Mouse (Mus musculus) heart, embryonic 11.5 days (tissue): ENCODE results near the gene Vmn2r34. TPM values are rescaled to one million over a fixed set of nuclear protein-coding genes. Genes with fewer than 3 reads are reported as not detected.
"Not testable (repeated sequence)": the region's sequence is repeated elsewhere in the genome, so short reads cannot be mapped to it uniquely, and the experiment has no call there.

Source experiments
- ATAC-seq: fragments of 200-750 bp; cut with Nextera tagmentation; replicated peaks from 2 replicates; pipeline ENCODE4 v1.8.0; 2017; ENCODE audit warnings: moderate library complexity; ENCODE audit not compliant: insufficient number of reproducible peaks, low FRiP score, low TSS enrichment
- H3K27ac ChIP-seq: fragments of 300-500 bp; sonication (generic); 2 replicates; pipeline ENCODE4 v1.5.1; 2014; ENCODE audit warnings: mild to moderate bottlenecking, low read depth, low read length
- H3K27me3 ChIP-seq: fragments of 300-500 bp; sonication (generic); 2 replicates; pipeline ENCODE4 v1.6.1; 2014; ENCODE audit warnings: mild to moderate bottlenecking, low read length, mixed read lengths; ENCODE audit not compliant: control insufficient read depth, insufficient read depth
- H3K36me3 ChIP-seq: fragments of 300-500 bp; sonication (generic); 2 replicates; pipeline ENCODE4 v1.6.1; 2014; ENCODE audit warnings: mild to moderate bottlenecking, low read length, moderate library complexity, mixed read lengths; ENCODE audit not compliant: control insufficient read depth, insufficient read depth
- H3K4me1 ChIP-seq: fragments of 300-500 bp; sonication (generic); 2 replicates; pipeline ENCODE4 v1.6.1; 2014; ENCODE audit warnings: low read length; ENCODE audit not compliant: control insufficient read depth, insufficient read depth
- H3K4me2 ChIP-seq: fragments of 300-500 bp; sonication (generic); 2 replicates; pipeline ENCODE4 v1.6.1; 2014; ENCODE audit warnings: mild to moderate bottlenecking, moderate library complexity
- H3K4me3 ChIP-seq: fragments of 300-500 bp; sonication (generic); 2 replicates; pipeline ENCODE4 v1.5.1; 2014; ENCODE audit warnings: low read depth, low read length
- H3K9ac ChIP-seq: fragments of 300-500 bp; sonication (generic); 2 replicates; pipeline ENCODE4 v1.6.1; 2014; ENCODE audit warnings: mild to moderate bottlenecking, low read depth, low read length, moderate library complexity
- H3K9me3 ChIP-seq: fragments of 300-500 bp; sonication (generic); replicated peaks from 2 replicates; pipeline ENCODE4 v1.6.1; 2016; ENCODE audit warnings: low read length; ENCODE audit not compliant: control insufficient read depth
- WGBS: fragments of 180-500 bp; shearing (Covaris S2); extraction: QIAGEN DNeasy Blood & Tissue Kit; methylation state at CpG from one replicate; pipeline ENCODE4 v1.1.7; 2014; ENCODE audit not compliant: insufficient replicate concordance; 5-methylcytosine and 5-hydroxymethylcytosine counted together
- polyA plus RNA-seq: library from polyadenylated mRNA; unstranded; fragments of >200 nt; fragmentation: Nextera tagmentation; extraction: Ambion mirVana; gene quantifications from 2 replicates; pipeline ENCODE4 v1.2.1, GENCODE M21; 2014

Gene Vmn2r34
- polyA plus RNA-seq: not detected in 2 replicates

- not testable (repeated sequence) for ATAC-seq, H3K4me2 ChIP-seq, H3K36me3 ChIP-seq, H3K27me3 ChIP-seq, H3K9me3 ChIP-seq, H3K4me3 ChIP-seq, H3K4me1 ChIP-seq, H3K9ac ChIP-seq, H3K27ac ChIP-seq
- whole genome bisulfite sequencing: no CpG with 5 or more reads among the region's 2 CpGs
These were observed at the start of gene Vmn2r34 for GRCm38 (mm10) chr7:7689413-7689812. Gene Vmn2r34, minus strand, starts transcription at chr7:7689513.

DNA sequence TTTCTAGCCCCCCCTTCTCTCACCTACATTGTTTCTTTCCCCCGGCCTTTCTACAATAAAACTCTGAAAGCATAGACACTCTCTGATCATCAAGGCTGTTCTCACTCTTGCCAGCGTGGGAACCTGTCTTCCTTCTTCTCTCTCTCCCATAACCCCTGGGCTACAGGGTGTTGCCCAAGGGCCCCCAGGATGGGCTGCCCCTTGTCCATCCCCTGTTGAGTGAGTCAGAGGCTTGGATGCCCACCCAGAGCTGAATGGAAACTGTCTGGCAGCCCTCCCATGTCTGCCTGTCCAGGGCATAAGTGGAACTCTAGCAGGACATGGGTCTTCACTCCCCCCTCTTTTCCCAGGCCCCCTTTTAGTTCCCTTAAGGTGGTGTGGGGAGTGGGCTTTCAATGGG, 15.3 kb downstream of the Vmn2r34 start:
- not testable (repeated sequence) for H3K27ac ChIP-seq, H3K4me1 ChIP-seq, H3K9me3 ChIP-seq, H3K9ac ChIP-seq, H3K4me2 ChIP-seq, ATAC-seq, H3K4me3 ChIP-seq, H3K36me3 ChIP-seq, H3K27me3 ChIP-seq
- 64% methylated on average over 2 of the region's 2 CpGs for WGBS

Other genes with a start within 250 kb of the Vmn2r34 start
- gene Vmn2r32, start 209.5 kb downstream of the Vmn2r34 start, polyA plus RNA-seq: not detected in 2 replicates
- not detected in 2 replicates for gene Vmn2r33, start 122.7 kb downstream of the Vmn2r34 start, polyA plus RNA-seq
- gene Vmn2r35, start 130.4 kb upstream of the Vmn2r34 start, polyA plus RNA-seq: not detected in 2 replicates
- not detected in 2 replicates for gene Vmn2r36, start 213.0 kb upstream of the Vmn2r34 start, polyA plus RNA-seq